Mouse (Mus musculus) layer of hippocampus, postnatal 10 days (tissue): ENCODE measurements around the gene Cblb. TPM values are rescaled to one million over a fixed set of nuclear protein-coding genes. Genes with fewer than 3 reads are reported as not detected.
A peak's percentile ranks its signal among the peaks of the same experiment; 100 is the strongest.

ENCODE experiments used
- DNase-seq, 2 experiments: peaks; one replicate each; pipeline ENCODE4 v3.0.0; 2021; ENCODE audit warnings: low spot score in 2 of 2
- total RNA-seq, 2 experiments: library from RNA; stranded (reverse); gene quantifications; 2 replicates each; pipeline ENCODE4 v1.2.3; 2021

The Cblb gene
- total RNA-seq, 2 experiments from 2014 or later = 28.0 to 31.3 TPM

DNA sequence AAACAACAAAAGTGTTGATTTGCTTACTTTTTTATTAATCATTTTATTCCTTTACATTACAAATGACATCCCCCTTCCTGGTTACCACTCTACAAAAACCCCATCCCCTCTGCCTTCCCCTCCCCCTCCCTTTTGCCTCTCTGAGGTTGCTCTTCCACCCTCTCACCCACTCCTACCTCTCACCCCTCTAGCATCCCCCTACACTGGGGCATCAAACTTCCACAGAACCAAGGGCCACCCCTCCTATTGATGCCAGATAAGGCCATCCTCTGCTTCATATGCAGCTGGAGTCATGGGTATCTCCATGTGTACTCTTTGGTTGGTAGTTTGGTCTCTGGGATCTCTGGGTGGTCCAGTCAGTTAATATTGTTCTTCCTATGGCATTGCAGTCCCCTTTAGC is 93.9 kb downstream of the Cblb start:
- DNase-seq = no peak

DNA sequence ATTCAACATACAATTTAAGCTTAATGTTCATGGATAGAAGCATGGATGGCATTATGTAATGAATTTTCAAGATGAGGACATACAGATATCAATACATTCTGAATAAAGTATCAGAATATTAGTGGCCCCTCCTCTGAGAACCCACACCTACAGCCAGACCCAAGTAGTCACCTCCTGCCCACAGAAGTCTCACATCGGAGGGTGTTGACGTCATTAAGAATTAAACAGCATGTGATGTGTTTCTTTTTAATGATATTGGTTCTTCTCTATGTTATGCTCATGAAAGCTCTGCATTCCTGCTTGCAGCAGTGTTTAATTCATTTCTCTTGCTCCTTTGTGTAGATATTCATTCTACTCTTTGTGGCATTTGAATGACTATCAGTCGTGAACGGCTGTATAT is 94.9 kb downstream of the Cblb start:
- DNase-seq = peak in 1 of 2 experiments; percentile 2

DNA sequence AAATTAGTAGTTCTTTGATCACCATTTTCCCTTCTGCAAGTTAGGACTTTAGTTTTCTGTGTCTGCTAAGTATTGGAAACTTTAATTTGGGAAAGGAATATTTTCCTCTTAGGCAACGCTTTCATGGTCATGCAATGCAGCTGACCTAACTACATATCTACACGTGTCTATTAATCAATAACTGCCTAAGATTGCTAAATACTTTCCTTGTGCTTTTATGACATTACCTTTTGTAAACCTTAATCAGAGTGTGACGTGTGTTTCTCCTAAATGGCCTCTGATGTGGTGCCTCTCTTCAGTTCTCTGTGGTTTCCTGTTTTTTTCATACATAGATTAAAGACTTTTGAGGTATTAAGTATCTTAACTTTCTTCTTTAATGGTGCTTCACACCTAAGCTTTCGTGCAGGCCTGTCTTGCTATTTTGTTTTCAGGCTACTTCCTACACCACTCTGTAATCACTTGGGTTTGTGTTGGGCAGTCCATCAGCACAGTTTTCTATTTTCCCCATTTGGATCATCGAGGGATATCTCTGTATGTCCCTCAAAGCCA is 98.4 kb downstream of the Cblb start:
- peak in 1 of 2 experiments; percentile 4 for DNase-seq

DNA sequence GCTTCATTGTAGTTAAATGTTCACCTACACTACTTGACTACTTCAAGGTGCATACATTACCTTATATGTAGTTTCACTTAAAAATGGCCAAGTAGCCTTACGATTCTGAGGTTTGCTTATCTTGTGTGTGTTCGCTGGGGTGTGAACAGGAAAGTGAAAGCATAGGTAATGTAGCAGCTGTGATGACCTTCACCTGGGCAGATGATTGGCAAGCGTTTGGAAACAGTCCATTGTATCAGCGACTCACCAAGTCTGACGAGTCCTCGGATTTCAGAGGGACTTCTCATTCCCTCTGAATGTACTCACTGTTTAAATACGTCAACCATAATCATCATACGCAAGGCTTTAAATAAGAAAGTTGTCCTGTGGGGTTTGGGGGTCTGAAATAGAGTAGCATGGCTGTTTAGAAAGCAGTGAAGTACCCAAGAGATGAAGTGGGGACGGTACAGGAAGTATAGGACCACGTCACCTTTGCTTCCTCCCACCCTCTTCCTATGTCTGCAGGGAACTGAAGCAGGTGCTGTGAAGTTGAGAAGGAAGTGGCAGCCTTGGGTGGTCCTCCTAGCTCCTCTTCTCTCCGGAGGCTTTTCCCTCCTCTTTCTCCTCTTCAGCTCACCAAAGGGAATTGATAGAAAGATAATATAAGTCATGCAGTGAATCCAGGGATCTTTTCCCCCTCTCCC is 101.9 kb downstream of the Cblb start:
- peak in 1 of 2 experiments; percentile 3 for DNase-seq

DNA sequence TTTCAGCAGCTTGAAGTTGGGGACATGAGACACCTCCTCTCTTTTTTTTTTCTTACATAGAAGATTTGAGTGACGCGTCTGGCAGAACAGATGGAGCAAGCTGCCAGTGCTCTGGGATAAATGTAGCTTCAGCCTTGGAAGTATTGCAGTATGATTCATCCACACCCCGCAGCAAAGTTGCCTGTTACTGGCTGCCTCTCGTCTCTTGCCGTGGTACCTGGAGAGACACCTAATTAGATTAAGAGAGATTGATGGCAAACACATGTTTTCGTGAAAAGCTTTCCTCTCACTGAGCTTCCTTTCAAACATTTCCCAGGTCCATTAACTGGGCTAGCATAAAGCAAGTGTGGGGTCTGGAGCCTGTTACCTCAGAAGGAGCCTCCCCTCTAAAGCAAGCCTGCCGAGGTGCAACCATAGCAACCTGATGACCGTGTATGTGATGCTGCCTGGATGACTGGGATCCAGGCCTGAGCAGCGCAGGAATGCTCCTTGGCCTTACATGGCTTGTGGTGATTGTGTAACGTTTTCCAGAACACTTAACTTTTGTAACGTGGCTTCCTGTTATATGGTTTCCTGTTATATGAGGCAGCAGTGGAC is 103.7 kb downstream of the Cblb start:
- peak; percentile 23 to 41 for DNase-seq

DNA sequence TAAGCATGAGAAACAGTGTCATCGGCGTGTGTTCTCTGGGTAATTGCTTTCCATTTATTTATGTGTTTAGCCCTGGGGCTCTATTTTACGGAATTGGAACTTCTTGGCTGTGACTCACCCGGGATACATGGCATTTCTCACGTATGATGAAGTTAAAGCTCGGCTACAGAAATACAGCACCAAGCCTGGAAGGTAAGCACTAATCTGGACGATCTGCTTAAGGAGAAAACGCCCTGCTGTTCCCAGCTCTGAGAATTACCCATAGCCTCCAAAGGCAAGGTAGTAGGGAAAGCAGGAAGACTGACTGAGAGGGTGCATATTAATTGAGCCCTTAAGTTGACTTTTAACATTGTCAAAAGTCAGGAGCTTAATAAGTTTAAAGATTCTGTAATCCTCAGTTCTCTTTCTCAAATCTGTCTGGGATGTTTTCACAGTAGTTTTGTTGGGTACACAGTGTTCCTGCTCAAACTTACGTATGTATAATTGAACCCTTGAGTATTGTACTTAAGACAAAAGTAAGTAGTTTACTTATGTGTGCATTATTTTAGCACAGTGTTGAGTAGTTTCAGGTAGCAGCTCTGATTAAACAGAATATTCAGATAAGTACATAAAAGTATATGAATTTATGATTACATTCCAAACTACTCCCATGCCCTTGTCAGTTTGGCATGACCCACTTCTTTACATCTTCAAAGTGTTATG is 104.8 kb downstream of the Cblb start:
- DNase-seq = peak in 1 of 2 experiments; percentile 4

DNA sequence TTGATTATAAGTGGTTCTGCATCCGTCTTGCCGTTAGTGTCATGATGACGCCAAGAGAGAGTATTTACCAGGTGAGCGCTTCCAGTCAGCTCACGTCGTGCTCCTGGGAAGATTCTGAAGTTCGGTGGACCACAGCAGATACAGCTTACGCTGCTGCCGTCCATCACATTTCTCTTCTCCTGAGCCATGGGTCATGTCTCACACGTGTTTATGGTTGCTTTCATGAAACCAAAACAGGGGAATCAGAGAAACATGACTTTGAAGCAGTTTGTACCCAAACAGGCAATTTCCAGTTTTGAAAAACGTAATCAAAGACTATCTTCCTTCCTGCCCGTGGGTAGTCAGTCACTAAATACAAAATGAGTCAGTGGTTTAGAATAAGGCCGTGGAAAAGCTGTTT is 112.1 kb downstream of the Cblb start:
- DNase-seq = no peak

DNA sequence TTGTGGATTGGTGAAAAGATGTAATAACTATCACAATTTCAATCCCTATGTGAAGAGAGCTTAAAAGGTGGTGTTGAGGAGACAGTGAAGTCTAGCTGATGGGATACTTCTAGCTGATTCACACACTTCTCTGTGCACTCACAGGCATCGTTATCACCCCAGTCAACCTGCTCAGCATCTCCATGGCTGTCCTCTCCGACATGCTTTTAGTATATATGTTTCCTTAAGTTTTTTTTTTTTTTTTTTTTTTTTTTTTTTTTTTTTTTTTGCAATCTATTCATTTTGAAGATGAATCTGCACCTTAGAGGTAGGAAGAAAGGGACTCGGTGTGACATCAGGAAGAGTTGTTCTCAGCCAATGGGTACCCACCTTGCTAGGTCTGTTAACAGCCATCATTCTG is 112.8 kb downstream of the Cblb start:
- DNase-seq = no peak

DNA sequence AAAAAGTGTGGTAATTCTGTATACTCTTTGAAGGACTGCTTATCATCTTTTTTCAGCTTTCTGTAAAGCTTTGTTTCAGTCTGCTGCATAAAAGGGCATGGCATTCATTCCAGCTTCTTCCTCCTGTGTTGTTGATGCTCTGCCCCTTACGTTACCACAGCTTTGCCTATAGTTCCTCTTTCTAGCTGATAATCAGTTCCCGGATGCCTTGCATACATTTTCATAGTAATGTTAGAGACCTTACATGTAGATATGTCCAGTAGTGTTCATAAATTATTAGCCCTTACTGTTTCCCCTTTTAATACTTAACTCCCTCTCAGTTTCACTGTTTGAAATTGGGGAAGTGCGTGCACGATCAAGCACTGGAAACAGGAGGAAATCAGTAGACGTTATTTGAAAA is 113.8 kb downstream of the Cblb start:
- DNase-seq = no peak

DNA sequence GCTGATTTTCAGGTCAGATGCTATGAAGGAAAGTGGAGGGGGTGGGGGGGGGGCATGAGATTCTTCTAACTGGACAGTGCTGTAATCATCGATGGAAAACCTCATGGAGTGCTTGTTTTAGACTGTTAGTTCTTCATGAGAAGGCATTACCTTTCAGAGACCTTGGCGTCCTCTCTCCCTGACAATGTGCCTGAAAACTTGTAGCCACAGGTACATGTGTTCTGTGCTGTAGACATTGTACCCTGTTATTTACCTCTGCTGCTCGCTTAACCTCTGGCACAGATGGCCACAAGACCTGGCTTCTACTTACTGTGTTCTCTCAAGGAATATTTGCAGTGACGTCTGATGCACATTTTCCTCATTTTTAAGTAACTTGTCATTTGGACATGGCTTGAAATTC is 114.5 kb downstream of the Cblb start:
- DNase-seq = no peak

DNA sequence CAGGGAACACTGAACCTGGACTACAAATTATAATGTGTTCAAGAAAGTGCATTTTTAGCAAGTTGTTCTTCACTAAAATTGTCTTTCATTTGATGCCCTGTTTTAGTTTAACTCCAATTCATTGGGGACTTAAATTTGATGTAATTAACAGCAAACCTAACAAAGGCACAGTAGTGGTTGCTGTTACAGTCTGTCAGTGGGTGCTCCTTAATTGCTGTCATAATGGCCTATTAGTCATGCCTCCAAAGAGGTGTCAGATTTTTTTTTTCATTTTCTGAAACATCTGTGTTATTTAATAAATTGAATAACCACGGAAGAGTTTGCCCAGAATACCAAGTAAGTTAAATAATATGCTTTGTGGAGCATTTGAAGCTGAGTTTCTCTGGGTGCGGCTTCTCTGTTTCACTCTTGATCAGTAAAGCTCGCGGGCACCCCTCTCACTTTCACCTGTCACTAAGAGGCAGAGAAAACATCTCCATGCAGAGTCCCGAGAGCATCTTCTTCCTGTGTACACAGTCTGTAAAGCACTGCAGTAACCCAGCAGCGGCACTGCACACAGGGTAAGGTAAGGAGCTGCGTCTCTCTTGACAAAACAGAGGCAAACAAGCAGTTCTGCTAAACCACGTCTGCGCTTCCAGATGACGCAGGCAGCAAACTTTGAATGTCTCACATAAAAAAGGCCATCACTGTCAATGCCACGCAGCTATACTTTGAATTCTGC is 116.1 kb downstream of the Cblb start:
- no peak for DNase-seq

DNA sequence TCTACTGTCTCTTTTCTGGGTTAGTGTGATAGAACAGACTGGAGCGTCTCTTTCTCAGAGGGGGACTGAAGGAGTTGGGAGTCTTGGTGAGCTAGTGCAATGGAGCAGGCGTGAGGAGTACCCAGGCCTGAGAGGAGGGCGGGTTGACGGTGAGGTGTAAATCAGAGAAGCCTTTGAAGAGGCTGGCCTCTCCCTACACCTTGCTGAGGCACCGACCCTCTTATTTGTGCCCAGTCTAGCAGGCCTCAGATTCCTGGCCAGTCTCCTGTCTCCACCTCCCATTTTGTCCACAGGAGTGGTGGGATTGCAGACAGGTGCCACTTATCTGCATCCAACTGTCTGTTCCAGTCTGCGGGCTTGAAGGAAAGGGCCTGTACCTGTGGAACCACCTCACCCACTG is 117.0 kb downstream of the Cblb start:
- no peak for DNase-seq

DNA sequence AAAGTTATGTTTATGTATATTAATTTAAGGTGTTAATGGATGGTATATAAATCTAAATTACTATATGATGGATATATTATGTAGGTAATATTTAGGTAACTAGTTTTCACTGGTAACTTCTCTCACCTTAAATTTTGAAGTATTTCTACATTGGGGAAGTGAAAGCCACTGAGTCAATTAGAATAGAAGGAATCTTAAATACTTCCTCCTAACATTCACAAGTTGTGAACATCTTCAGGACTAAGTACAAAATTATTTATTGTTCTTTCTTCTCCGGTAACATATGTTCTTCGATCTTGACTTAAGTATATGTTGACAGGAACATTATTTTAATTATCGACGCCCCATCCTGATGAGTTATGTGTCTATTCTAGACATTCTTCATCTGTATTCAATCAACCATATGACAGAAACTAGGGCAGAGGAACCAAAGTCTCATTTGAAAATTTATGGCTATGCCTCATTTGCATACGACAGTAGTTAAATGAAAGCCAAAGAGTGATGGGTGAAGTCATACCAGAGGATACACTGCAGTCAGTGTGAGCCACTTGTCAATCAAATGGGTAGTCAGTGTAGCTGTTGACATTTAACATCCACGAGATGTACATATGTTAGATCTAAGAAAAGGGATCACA is 118.2 kb downstream of the Cblb start:
- no peak for DNase-seq

DNA sequence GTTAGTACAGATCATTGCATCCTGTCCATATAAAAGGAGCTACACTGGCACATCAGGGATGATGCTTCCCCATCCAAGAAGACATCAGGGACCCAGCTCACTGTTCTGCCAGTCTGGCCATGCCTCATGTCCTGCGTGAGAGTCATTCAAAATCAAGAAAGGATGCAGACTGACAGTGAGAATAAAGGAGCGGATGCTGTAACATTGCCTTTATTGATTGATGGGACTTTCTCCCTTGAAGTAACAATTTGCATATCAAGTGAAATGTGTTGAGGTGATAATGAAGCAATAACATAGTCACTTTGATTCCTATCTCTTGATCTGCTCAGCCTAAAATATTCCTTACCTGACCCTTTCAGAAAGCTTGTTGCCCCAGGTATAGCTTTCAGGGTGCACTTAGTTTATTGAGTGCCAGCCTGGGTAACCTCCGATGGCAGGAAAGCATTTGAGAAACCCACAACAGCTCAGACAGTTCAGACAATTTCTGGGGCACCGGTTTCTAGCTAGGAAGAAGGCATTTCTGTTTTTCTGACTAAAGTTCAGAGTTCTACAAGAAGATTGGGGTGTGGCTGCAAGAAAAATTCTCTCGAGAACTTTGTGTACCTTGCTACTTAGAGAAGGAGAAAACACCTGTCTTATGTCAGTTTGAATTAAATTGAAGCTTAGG is 124.1 kb downstream of the Cblb start:
- DNase-seq = no peak

DNA sequence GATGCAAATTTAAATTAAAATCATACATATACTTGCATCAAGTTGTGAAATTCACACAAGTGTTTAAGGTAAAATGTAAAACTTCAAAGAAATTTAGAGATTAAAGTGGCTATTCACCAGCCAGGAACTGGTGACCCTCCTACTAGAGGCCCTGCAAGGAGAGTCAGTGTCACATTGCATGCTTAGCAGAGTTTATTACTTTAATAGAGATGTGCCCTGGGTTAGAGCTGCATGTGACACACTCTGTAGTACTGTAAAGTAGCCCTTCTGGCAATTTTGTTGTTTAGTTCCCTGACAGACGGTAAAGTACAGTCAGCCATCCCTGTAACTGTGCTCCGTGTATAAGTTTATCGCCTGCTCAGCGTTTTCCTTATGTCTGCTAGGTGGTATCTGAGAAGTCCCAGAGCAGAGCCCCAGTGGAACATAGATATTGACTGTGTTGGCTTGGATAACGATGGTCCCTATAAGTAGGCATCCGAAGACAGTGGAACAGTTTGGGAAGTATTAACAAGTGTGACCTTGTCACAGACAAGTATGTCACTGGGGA is 129.0 kb downstream of the Cblb start:
- no peak for DNase-seq

DNA sequence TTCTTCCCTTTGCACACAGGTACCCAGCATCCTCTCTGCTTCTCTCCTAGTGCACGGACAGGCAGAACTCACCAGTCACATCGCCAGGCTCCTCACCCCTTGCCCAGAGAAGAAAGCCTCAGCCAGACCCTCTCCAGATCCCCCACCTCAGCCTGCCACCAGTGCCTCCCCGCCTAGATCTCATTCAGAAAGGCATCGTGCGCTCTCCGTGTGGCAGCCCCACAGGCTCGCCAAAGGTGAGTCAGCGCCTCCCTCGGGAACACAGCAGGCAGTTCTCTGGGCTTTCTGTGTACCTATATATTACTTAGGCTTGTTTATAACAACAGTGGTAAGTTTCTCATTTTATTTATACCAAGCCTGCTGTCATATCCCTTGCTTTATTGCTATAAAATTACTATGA is 133.2 kb downstream of the Cblb start:
- no peak for DNase-seq

DNA sequence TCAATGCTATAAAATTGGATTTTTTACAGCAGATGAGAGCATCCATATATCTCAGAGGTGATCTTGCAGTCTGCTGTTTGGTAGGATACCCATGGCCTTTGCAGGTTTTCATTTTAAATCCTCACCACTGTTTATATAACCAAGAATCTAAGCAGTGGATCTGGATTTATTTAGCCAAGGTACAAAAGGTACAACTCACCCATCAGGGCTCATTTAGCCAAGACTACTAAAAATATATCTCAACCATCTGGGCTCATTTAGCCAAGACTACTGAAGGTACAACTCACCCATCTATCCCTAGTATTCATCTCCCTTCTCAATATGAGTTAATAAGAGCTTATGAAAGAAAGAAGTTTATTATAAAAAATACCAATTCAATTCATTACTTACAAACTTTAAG is 142.2 kb downstream of the Cblb start:
- no peak for DNase-seq

DNA sequence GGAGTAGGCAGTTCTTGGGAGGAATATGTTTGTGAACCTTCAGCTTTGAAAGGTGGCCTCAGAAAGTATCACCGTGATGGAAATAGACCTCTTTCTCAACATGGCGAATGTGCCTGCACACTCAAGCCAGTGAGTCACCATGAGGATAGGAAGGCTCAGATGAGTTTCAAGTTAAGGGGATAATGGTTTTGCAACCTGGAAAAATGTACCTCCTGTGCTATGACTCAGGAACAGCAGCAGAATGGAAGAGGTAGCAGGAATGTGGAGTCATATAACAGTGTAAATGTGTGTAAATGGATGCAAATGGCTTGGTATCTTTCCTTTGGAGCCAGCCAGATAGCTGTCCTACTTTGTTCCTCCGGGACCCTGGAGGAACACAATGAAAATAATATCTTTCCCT is 148.8 kb downstream of the Cblb start:
- no peak for DNase-seq

DNA sequence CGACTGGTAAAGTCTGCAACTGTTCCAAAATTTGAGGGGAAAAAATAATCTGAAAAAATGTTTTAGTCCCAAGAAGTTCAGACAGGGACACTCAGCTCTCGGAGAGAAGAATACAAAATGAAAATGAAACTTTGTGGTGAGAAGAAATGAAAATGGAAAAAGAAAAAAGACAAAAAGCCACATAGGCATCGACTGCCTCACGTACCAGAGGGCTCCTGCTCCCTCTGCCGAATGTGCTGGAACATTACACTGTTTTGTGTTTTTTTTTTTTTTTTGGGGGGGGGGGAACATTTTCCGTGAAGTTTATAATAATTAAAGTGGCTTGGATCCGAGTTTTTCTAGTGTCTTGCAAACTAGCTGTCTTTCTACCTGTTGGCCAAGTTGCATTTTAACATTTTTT is 151.0 kb downstream of the Cblb start:
- DNase-seq = no peak

DNA sequence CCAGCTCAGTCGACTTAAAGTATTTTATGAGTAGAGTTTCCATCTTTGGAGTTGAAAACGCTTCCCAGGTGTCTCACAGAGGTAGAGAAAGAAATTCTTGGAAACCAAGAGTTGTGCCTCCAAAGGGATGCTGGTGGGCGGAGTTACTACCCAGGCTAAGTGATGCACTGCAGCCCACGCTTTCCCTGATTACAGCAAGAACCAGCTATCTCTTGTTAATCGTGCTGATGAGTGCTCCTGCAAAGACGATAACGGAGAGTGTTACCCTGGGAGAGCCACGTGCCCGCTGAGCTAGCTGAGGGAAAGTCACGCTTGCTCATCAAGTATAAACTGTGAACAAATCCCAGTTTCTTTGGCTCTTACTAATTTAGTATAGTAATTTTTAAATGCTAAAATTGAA is 153.3 kb downstream of the Cblb start:
- DNase-seq = no peak
